Mouse (Mus musculus) cerebellum, postnatal 10 days (tissue): ENCODE data around the gene Ino80e.

Source experiments
- DNase-seq, 2 experiments: peaks; one replicate each; pipeline ENCODE4 v3.0.0; 2021; ENCODE audit warnings: mixed read lengths in 2 of 2

Gene Ino80e

GRCm38 (mm10) chr7:126809723-126810369, 52.3 kb downstream of the Ino80e start:
- no peak for DNase-seq

- DNase-seq: peak; percentile 91 to 94
These were observed 53.3 kb downstream of the Ino80e start for GRCm38 (mm10) chr7:126808703-126809455.

GRCm38 (mm10) chr7:126807405-126807804, 54.8 kb downstream of the Ino80e start:
- no peak for DNase-seq

GRCm38 (mm10) chr7:126806956-126807355, 55.2 kb downstream of the Ino80e start:
- DNase-seq: no peak

GRCm38 (mm10) chr7:126803751-126804150, 58.4 kb downstream of the Ino80e start:
- no peak for DNase-seq

GRCm38 (mm10) chr7:126803181-126803580, 59.0 kb downstream of the Ino80e start:
- DNase-seq: no peak

- DNase-seq: no peak
These were observed 59.9 kb downstream of the Ino80e start for GRCm38 (mm10) chr7:126802134-126802889.

- DNase-seq: no peak
These were observed 61.1 kb downstream of the Ino80e start for GRCm38 (mm10) chr7:126801057-126801422.
